ENCODE assay signal across 8 mouse cellular contexts in genomic region chr17:66479813-66480490, GRCm38 (mm10). TPM values are rescaled to one million over a fixed set of nuclear protein-coding genes. Genes with fewer than 3 reads are reported as not detected.
DNase-seq lines count a peak whose midpoint lies in the region; ATAC-seq and TF ChIP-seq lines count a peak whose summit lies in the region.

No protein-coding gene starts in this region.

- WGBS in forebrain, embryonic 13.5 days = 3% methylated on average over 21 of the region's 21 CpGs
- 21% methylated on average over 21 of the region's 21 CpGs for WGBS in intestine, postnatal 0 days
- WGBS in neural tube, embryonic 13.5 days = 3% methylated on average over 21 of the region's 21 CpGs

- H3K9me3 ChIP-seq in forebrain, embryonic 13.5 days (replicated peaks) = no peaks in the 10 kb centered on the region
- H3K9me3 ChIP-seq in intestine, postnatal 0 days (ENCODE audit: control insufficient read depth) = no peaks in the 10 kb centered on the region
- H3K9me3 ChIP-seq in neural tube, embryonic 13.5 days = no peaks in the 10 kb centered on the region

- H3K4me1 ChIP-seq in forebrain, embryonic 13.5 days = peaks cover 31% of the 10 kb centered on the region
- H3K4me1 ChIP-seq in intestine, postnatal 0 days (replicated peaks; ENCODE audit: control insufficient read depth, insufficient read depth, low read length) = no peaks in the 10 kb centered on the region
- peaks cover 27% of the 10 kb centered on the region for H3K4me1 ChIP-seq in neural tube, embryonic 13.5 days (replicated peaks)

- peak overlapping the region; percentile 23; the same call in 1 of the 2 replicates for H3K4me3 ChIP-seq in forebrain, embryonic 13.5 days
- peak overlapping the region; percentile 11; the same call in 1 of the 2 replicates for H3K4me3 ChIP-seq in intestine, postnatal 0 days (ENCODE audit: low read depth, low read length)
- peak overlapping the region; percentile 21 for H3K4me3 ChIP-seq in neural tube, embryonic 13.5 days

- H3K27me3 ChIP-seq in forebrain, embryonic 13.5 days = no peaks in the 10 kb centered on the region
- H3K27me3 ChIP-seq in intestine, postnatal 0 days (replicated peaks; ENCODE audit: control insufficient read depth, insufficient read depth, low read length) = 0 out of 2 replicates have a peak, but pooled peaks cover 9% of the 10 kb centered on the region
- H3K27me3 ChIP-seq in neural tube, embryonic 13.5 days = no peaks in the 10 kb centered on the region

- peak overlapping the region; percentile 61; the same call in 1 of the 2 replicates for H3K9ac ChIP-seq in forebrain, embryonic 13.5 days
- no peak overlapping the region for H3K9ac ChIP-seq in intestine, postnatal 0 days (ENCODE audit: low read depth, low read length)
- H3K9ac ChIP-seq in neural tube, embryonic 13.5 days = peak overlapping the region; percentile 63

- peak; percentile 93 for ATAC-seq in forebrain, embryonic 13.5 days
- no peak for ATAC-seq in intestine, postnatal 0 days
- ATAC-seq in neural tube, embryonic 13.5 days (ENCODE audit: low read depth) = peak; percentile 89
- ATAC-seq in erythroid progenitor cell, adult 5-6 weeks (replicated peaks; ENCODE audit: low FRiP score, poor library complexity, severe bottlenecking) = no peak

- DNase-seq in heart, adult 18-20 months = peak; percentile 23 to 36
- DNase-seq in heart, postnatal 25 days (ENCODE audit: low spot score) = no peak
- no peak for DNase-seq in thymus, postnatal 14 days
- no peak for DNase-seq in urinary bladder, postnatal 4 days (ENCODE audit: low spot score in 2 of 2)

- peak overlapping the region; percentile 54 for H3K4me2 ChIP-seq in forebrain, embryonic 13.5 days
- peak overlapping the region; percentile 37; the same call in 1 of the 2 replicates for H3K4me2 ChIP-seq in intestine, postnatal 0 days (replicated peaks; ENCODE audit: low read depth)
- H3K4me2 ChIP-seq in neural tube, embryonic 13.5 days = peak overlapping the region; percentile 51

- no peaks in the 10 kb centered on the region for H3K36me3 ChIP-seq in forebrain, embryonic 13.5 days (ENCODE audit: poor library complexity, severe bottlenecking)
- H3K36me3 ChIP-seq in intestine, postnatal 0 days (ENCODE audit: control insufficient read depth, insufficient read depth) = no peaks in the 10 kb centered on the region
- no peaks in the 10 kb centered on the region for H3K36me3 ChIP-seq in neural tube, embryonic 13.5 days

- intact Hi-C loops in heart, postnatal 25 days (cut with DNase I) = no loop called here

- no peak for TF ChIP-seq CTCF in intestine, postnatal 0 days (IDR thresholded peaks at IDR 0.05; ENCODE audit: low read depth)

- H3K27ac ChIP-seq in forebrain, embryonic 13.5 days = peak overlapping the region; percentile 92
- no peak overlapping the region for H3K27ac ChIP-seq in intestine, postnatal 0 days (ENCODE audit: low read depth, low read length)
- peak overlapping the region; percentile 83 for H3K27ac ChIP-seq in neural tube, embryonic 13.5 days (replicated peaks)

RNA-seq across cellular contexts. Expression of gene Mtcl1, which starts 30.4 kb away (rescaled TPM):
- 1 to 10 TPM; 4.3 to 4.9 TPM for total RNA-seq in heart, adult 18-20 months (2021)
- 1 to 10 TPM; 4.2 to 6.0 TPM for total RNA-seq in heart, postnatal 25 days (2021)
- 33.0 and 33.9 TPM in 2 replicates for polyA plus RNA-seq in forebrain, embryonic 13.5 days (2015; fragmentation: Nextera tagmentation; extraction: Ambion mirVana)
- 1.5 and 1.9 TPM in 2 replicates for polyA plus RNA-seq in intestine, postnatal 0 days (2015; fragmentation: Nextera tagmentation; extraction: Ambion mirVana)
- 26.4 and 28.0 TPM in 2 replicates for polyA plus RNA-seq in neural tube, embryonic 13.5 days (2015; fragmentation: Nextera tagmentation; extraction: Ambion mirVana)
- total RNA-seq in erythroid progenitor cell, adult 5-6 weeks (2015; ENCODE audit: low replicate concordance) = not detected in 2 replicates
- not detected in 2 replicates for total RNA-seq in erythroid progenitor cell, adult 5-6 weeks (2017; ENCODE audit: low replicate concordance)

RNA-seq across cellular contexts. Expression of gene Rab12, which starts 39.6 kb away (rescaled TPM):
- 100 to 1,000 TPM; 204 to 226 TPM for total RNA-seq in heart, adult 18-20 months (2021)
- 100 to 1,000 TPM; 206 to 221 TPM for total RNA-seq in heart, postnatal 25 days (2021)
- polyA plus RNA-seq in forebrain, embryonic 13.5 days (2015; fragmentation: Nextera tagmentation; extraction: Ambion mirVana) = 43.0 and 48.0 TPM in 2 replicates
- 20.1 and 21.5 TPM in 2 replicates for polyA plus RNA-seq in intestine, postnatal 0 days (2015; fragmentation: Nextera tagmentation; extraction: Ambion mirVana)
- 60.9 and 67.1 TPM in 2 replicates for polyA plus RNA-seq in neural tube, embryonic 13.5 days (2015; fragmentation: Nextera tagmentation; extraction: Ambion mirVana)
- 10.5 and 13.3 TPM in 2 replicates for total RNA-seq in erythroid progenitor cell, adult 5-6 weeks (2015; ENCODE audit: low replicate concordance)
- 7.7 and 8.5 TPM in 2 replicates for total RNA-seq in erythroid progenitor cell, adult 5-6 weeks (2017; ENCODE audit: low replicate concordance)

Comparison
In these comparisons a context has a peak if more than half of its experiments do, and no peak if none do; other contexts are left out.
1. DNase-seq: peak in heart, adult 18-20 months (2 of 2); none in heart, postnatal 25 days (single experiment), thymus, postnatal 14 days (single experiment) and urinary bladder, postnatal 4 days (0 of 2).
2. ATAC-seq: peak in forebrain, embryonic 13.5 days (single experiment) and neural tube, embryonic 13.5 days (single experiment); none in intestine, postnatal 0 days (single experiment) and erythroid progenitor cell, adult 5-6 weeks (single experiment).
3. RNA of gene Mtcl1, which starts 30.4 kb away (total RNA-seq): 4.2 to 6.0 TPM in heart, postnatal 25 days and 4.3 to 4.9 TPM in heart, adult 18-20 months; not detected in erythroid progenitor cell, adult 5-6 weeks; every median in the first group is over 4 times any median in the second.
4. RNA of gene Rab12, which starts 39.6 kb away (total RNA-seq): 204 to 226 TPM in heart, adult 18-20 months and 206 to 221 TPM in heart, postnatal 25 days; 7.7 to 13.3 TPM in erythroid progenitor cell, adult 5-6 weeks; every median in the first group is over 10 times any median in the second.
5. Peak in every context shown above with its lines, with median percentiles within 50 percentile points of each other: H3K4me2 ChIP-seq and H3K4me3 ChIP-seq.